Mouse (Mus musculus) embryonic fibroblast, embryonic 13.5 days (primary cell): Measurements from ENCODE around the gene Dpep1. TPM values are rescaled to one million over a fixed set of nuclear protein-coding genes. Genes with fewer than 3 reads are reported as not detected.
A peak's percentile ranks its signal among the peaks of the same experiment; 100 is the strongest.

Experiments used
- H3K27ac ChIP-seq: 2 replicates; pipeline ENCODE4 v1.5.1; 2012; ENCODE audit warnings: low read length, control low read depth, inconsistent platforms; ENCODE audit not compliant: insufficient read depth
- H3K4me1 ChIP-seq: 2 replicates; pipeline ENCODE4 v1.6.1; 2011; ENCODE audit warnings: low read length; ENCODE audit not compliant: control insufficient read depth, insufficient read depth
- H3K4me3 ChIP-seq: 2 replicates; pipeline ENCODE4 v1.5.1; 2011; ENCODE audit warnings: mild to moderate bottlenecking, control low read depth, low read length; ENCODE audit not compliant: insufficient read depth
- CTCF ChIP-seq: IDR thresholded peaks from 2 replicates; pipeline ENCODE4 v1.5.1; 2011; ENCODE audit warnings: mild to moderate bottlenecking, control low read depth, low read length, moderate library complexity, borderline replicate concordance; ENCODE audit not compliant: insufficient read depth
- POLR2A ChIP-seq: IDR thresholded peaks from 2 replicates; pipeline ENCODE4 v1.6.1; 2011; ENCODE audit warnings: low read depth, mild to moderate bottlenecking, control low read depth, low read length, moderate library complexity
- polyA plus RNA-seq: library from polyadenylated mRNA; stranded (reverse); fragments of >200 nt; gene quantifications from 2 replicates; pipeline ENCODE4 v1.2.4, GENCODE M21; 2011; ENCODE audit warnings: low read depth; ENCODE audit not compliant: missing spikeins, insufficient read length

Gene Dpep1
- polyA plus RNA-seq, 1 experiment = 13.6 TPM

DNA sequence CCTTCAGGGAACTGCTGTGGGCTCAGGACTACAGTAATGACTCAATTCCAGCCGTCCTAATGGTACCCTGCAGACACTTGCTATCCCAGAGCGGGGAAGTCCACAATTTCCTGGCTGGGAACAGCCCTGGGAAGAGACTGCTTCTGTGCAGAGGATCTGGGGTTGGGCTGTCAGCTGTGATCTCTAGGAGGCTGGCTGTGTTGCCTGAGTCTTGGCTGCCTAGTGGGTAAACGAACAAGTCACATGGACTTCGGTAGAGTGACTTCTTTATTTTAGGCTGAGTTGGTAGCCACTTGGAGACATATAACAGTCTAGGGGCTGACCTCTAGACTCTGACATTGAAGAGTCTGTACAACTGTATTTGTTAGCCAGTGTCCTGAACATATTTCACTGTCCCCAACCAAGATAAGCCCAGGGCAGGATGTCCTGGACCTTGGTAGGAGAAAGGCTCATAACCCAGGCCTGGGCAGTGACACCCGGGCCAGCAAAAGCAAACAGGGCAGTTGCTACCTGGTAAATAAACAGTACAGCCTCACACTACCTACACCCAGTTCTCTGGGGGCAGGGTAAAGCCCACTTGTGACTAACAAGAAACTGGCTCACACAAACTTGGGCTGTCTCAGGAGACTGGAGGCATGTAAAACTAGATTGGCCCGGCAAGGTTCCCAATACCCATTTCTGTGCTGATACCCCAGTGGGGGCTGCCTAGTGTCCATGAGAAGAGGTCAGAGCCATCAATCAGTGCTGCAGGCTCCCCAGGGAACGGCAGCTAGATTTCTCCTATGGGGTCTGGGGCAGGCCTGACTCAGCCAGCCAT, 56.3 kb downstream of the Dpep1 start:
- TF ChIP-seq POLR2A (no peak), CTCF (no peak)
- no peaks in the 10 kb centered on the region for H3K4me1 ChIP-seq
- H3K4me3 ChIP-seq = no peak overlapping the region
- no peak overlapping the region for H3K27ac ChIP-seq

DNA sequence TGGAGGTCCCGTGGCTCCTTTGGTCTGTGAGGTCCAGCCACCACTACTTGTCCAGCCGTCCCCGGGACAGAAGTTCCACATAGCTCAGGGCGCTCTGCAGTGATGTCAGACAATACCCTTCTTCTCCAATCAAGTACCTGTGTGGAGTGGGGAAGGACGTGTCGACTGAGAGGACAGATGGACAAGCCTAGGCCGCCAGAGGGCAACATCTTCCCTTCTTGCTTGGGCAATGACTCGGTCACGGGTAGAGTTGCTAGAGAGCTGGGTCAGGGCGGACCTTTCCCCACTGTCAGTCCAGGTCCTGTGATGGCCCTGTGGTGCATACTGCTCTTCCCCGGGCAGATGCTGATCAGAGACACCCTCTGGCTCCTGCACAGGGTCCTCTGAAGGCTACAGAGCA, 57.0 kb downstream of the Dpep1 start:
- H3K27ac ChIP-seq = no peak overlapping the region
- TF ChIP-seq POLR2A (no peak), CTCF (peak; percentile 38; the same call in 1 of the 2 replicates)
- no peaks in the 10 kb centered on the region for H3K4me1 ChIP-seq
- H3K4me3 ChIP-seq = no peak overlapping the region

DNA sequence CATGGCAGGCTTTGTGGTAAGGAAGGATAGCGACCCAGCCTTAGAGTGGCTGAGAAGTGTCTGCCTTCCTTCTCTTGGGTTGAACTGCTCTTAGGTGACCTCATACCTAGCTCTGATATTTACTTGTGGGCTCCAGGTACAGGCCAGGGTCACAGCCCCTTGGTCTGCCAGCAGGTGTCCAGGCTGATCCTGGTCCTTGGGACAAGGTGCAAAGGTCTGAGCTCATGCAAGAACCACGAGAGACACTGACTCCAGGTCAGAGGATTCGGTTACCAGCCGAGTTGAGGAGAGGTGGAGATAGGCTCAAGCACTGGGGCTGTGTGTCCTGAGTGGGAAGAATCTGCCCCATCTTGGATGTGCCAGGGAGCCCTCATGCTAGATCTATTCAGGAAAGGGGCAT, 58.3 kb downstream of the Dpep1 start:
- Histone ChIP-seq H3K27ac (no peak overlapping the region), H3K4me1 (no peaks in the 10 kb centered on the region), H3K4me3 (no peak overlapping the region)
- TF ChIP-seq POLR2A = no peak
- no peak for TF ChIP-seq CTCF

DNA sequence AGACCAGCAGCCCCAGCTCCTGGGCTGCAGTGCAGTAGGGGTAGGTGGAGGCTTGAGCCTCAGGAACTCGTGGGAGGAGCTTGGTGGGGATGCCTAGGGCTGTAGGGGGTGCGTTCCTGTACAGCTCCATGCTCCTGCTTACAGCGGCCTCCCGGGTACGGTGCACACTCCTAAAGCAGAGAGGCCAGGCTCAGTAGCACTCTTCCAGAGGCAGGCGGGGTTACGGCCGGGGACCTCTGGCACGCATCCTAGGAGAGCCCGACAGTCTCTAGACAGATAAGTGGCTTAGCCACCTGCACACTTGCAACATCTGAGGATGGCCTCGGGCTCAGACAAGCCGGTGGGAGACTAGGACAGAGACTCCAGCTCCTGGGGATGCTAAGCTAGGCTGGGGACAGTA, 59.5 kb downstream of the Dpep1 start:
- Histone ChIP-seq H3K27ac (no peak overlapping the region), H3K4me3 (no peak overlapping the region), H3K4me1 (no peaks in the 10 kb centered on the region)
- TF ChIP-seq POLR2A (no peak), CTCF (no peak)

DNA sequence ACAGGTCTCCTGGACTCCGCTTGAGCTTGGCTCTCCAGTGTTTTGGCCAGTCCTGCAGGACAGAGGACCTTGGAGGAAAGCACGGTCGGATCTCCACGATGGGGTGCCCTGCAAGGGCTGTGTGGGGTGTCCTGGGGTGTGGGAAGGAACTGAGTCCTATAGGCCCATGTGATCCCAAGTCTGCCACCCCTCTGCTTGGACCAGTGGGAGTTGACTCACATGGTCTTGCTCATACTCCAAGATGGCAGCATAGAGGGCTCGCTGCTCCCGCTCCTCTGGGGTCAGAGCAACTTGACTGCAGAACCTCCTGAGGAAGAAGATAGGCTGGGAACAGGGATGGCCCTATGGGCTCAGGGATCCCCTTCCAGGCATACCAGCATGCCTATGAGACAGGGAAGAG, 61.7 kb downstream of the Dpep1 start:
- Histone ChIP-seq H3K4me1 (no peaks in the 10 kb centered on the region), H3K4me3 (no peak overlapping the region), H3K27ac (no peak overlapping the region)
- TF ChIP-seq POLR2A (no peak), CTCF (no peak)

DNA sequence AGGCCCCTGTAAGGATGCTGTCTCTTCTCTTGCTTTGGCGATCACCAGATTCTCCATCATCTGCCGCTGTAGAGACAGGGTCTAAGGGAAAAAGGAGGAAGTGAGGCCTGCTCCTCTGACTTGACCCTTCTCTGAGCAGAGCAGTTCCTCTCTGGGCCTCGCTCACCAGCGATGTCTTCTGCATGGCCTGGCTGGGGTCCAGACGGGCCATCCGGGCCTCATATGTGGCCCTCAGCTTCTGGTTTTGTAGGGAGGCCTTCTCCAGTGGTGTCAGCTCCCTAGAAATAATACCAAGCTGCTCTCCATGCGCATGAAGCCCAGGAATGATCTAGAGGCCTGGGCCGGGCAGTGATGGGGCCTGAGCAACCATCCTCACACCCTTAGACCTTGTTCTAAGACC, 62.6 kb downstream of the Dpep1 start:
- H3K4me1 ChIP-seq = 0 out of 2 replicates have a peak, but pooled peaks cover 5% of the 10 kb centered on the region
- H3K4me3 ChIP-seq = no peak overlapping the region
- no peak for TF ChIP-seq CTCF
- TF ChIP-seq POLR2A = no peak
- no peak overlapping the region for H3K27ac ChIP-seq

DNA sequence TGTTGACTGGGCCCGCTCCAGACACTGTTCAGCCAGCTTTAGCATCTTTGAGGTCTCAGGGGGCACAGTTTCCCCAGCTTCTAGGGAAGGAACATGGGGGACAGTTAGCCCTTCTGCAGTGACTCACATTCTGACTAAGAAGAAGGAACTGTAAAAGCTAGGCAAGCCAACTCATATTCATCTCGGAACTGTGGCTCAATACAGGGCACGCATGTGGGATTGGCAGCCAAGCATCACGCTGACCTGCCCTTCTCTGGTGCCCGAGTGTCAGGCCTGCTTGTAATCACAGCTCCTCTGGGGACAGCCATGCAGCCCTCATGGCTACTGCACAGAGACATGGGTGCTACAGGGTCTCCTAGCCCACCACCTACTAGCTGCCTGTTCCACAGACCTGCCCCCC, 64.9 kb downstream of the Dpep1 start:
- Histone ChIP-seq H3K27ac (no peak overlapping the region), H3K4me1 (0 out of 2 replicates have a peak, but pooled peaks cover 5% of the 10 kb centered on the region), H3K4me3 (no peak overlapping the region)
- no peak for TF ChIP-seq CTCF
- TF ChIP-seq POLR2A = no peak

Other genes starting within 250 kb of the Dpep1 start
- 76.2 and 83.5 TPM in 2 replicates for gene Ankrd11, start 144.0 kb upstream of the Dpep1 start, polyA plus RNA-seq
- gene Spg7, start 123.3 kb upstream of the Dpep1 start, polyA plus RNA-seq = 52.4 and 80.7 TPM in 2 replicates
- 1,585 and 1,789 TPM in 2 replicates for gene Rpl13, start 83.9 kb upstream of the Dpep1 start, polyA plus RNA-seq
- 0.80 and 0.90 TPM in 2 replicates for gene Cpne7, start 68.9 kb upstream of the Dpep1 start, polyA plus RNA-seq
- 1.1 TPM in 1 of 2 replicates, not detected in the other for gene Sult5a1, start 27.9 kb upstream of the Dpep1 start, polyA plus RNA-seq
- 68.8 and 76.4 TPM in 2 replicates for gene Chmp1a, start 26.5 kb downstream of the Dpep1 start, polyA plus RNA-seq
- 1.4 and 2.9 TPM in 2 replicates for gene Spata33, start 26.6 kb downstream of the Dpep1 start, polyA plus RNA-seq
- gene Cdk10, start 38.6 kb downstream of the Dpep1 start, polyA plus RNA-seq = 36.4 and 36.6 TPM in 2 replicates
- gene Spata2l, start 50.0 kb downstream of the Dpep1 start, polyA plus RNA-seq = 1.5 and 2.3 TPM in 2 replicates
- 11.0 and 13.2 TPM in 2 replicates for gene Zfp276, start 68.0 kb downstream of the Dpep1 start, polyA plus RNA-seq
- gene Vps9d1, start 68.1 kb downstream of the Dpep1 start, polyA plus RNA-seq = 10.6 and 14.3 TPM in 2 replicates
- gene Fanca, start 132.3 kb downstream of the Dpep1 start, polyA plus RNA-seq = 24.0 and 37.4 TPM in 2 replicates
- 3.0 and 4.7 TPM in 2 replicates for gene Spire2, start 146.5 kb downstream of the Dpep1 start, polyA plus RNA-seq
- gene Tcf25, start 187.5 kb downstream of the Dpep1 start, polyA plus RNA-seq = 512 and 557 TPM in 2 replicates
- gene Mc1r, start 220.9 kb downstream of the Dpep1 start, polyA plus RNA-seq = not detected in 2 replicates
- gene Tubb3, start 225.2 kb downstream of the Dpep1 start, polyA plus RNA-seq = 25.5 and 32.0 TPM in 2 replicates
- 33.5 and 36.4 TPM in 2 replicates for gene Def8, start 237.3 kb downstream of the Dpep1 start, polyA plus RNA-seq